Mouse (Mus musculus) heart, embryonic 12.5 days (tissue): ENCODE measurements around the gene Fgl2. TPM values are rescaled to one million over a fixed set of nuclear protein-coding genes. Genes with fewer than 3 reads are reported as not detected.
"Not testable (repeated sequence)": the region's sequence is repeated elsewhere in the genome, so short reads cannot be mapped to it uniquely, and the experiment has no call there.

ENCODE experiments used
- ATAC-seq: fragments of 200-750 bp; cut with Nextera tagmentation; 2 replicates; pipeline ENCODE4 v1.8.0; 2017; ENCODE audit warnings: moderate TSS enrichment, moderate library complexity; ENCODE audit not compliant: insufficient number of reproducible peaks, low FRiP score
- H3K27ac ChIP-seq: fragments of 300-500 bp; sonication (generic); 2 replicates; pipeline ENCODE4 v1.5.1; 2016; ENCODE audit warnings: mild to moderate bottlenecking, moderate library complexity; ENCODE audit not compliant: poor library complexity, severe bottlenecking
- H3K27me3 ChIP-seq: fragments of 300-500 bp; sonication (generic); replicated peaks from 2 replicates; pipeline ENCODE4 v1.6.1; 2016; ENCODE audit warnings: mild to moderate bottlenecking, moderate library complexity
- H3K36me3 ChIP-seq: fragments of 300-500 bp; sonication (generic); 2 replicates; pipeline ENCODE4 v1.6.1; 2016; ENCODE audit warnings: mild to moderate bottlenecking, moderate library complexity
- H3K4me1 ChIP-seq: fragments of 300-500 bp; sonication (generic); replicated peaks from 2 replicates; pipeline ENCODE4 v1.6.1; 2016; ENCODE audit warnings: mild to moderate bottlenecking
- H3K4me2 ChIP-seq: fragments of 300-500 bp; sonication (generic); 2 replicates; pipeline ENCODE4 v1.6.1; 2016; ENCODE audit warnings: mild to moderate bottlenecking, moderate library complexity
- H3K4me3 ChIP-seq: fragments of 300-500 bp; sonication (generic); 2 replicates; pipeline ENCODE4 v1.5.1; 2016; ENCODE audit warnings: mild to moderate bottlenecking
- H3K9ac ChIP-seq: fragments of 300-500 bp; sonication (generic); 2 replicates; pipeline ENCODE4 v1.6.1; 2016; ENCODE audit warnings: mild to moderate bottlenecking, moderate library complexity
- H3K9me3 ChIP-seq: fragments of 300-500 bp; sonication (generic); replicated peaks from 2 replicates; pipeline ENCODE4 v1.6.1; 2016; ENCODE audit warnings: mild to moderate bottlenecking, moderate library complexity
- WGBS: fragments of 180-500 bp; shearing (Covaris S2); methylation state at CpG from one replicate; pipeline ENCODE4 v1.1.7; 2016; 5-methylcytosine and 5-hydroxymethylcytosine counted together
- polyA plus RNA-seq: library from polyadenylated mRNA; unstranded; fragments of >200 nt; fragmentation: Nextera tagmentation; extraction: Ambion mirVana; gene quantifications from 2 replicates; pipeline ENCODE4 v1.2.1, GENCODE M21; 2016

Gene Fgl2
- polyA plus RNA-seq: 34.2 and 35.3 TPM in 2 replicates

- 0 out of 2 replicates have a peak, but pooled peaks cover 9% of the 10 kb centered on the region for H3K4me1 ChIP-seq
- H3K9me3 ChIP-seq: no peaks in the 10 kb centered on the region
- peak; percentile 81 for ATAC-seq
- 4% methylated on average over 31 of the region's 31 CpGs for WGBS
- H3K4me3 ChIP-seq: peak within 1 kb of the TSS; percentile 62
- no peaks in the 10 kb centered on the region for H3K36me3 ChIP-seq
- H3K27me3 ChIP-seq: no peaks in the 10 kb centered on the region
- H3K9ac ChIP-seq: peak within 1 kb of the TSS; percentile 71
- peak within 1 kb of the TSS; percentile 77 for H3K4me2 ChIP-seq
- H3K27ac ChIP-seq: peak within 1 kb of the TSS; percentile 75
Measured at GRCm38 (mm10) chr5:21372493-21373179, at the start of gene Fgl2. Gene Fgl2, plus strand, starts transcription at chr5:21372642.

GRCm38 (mm10) chr5:21326494-21326893 is 45.9 kb upstream of the Fgl2 start:
- Histone ChIP-seq H3K36me3 (no peaks in the 10 kb centered on the region), H3K4me1 (peaks cover 32% of the 10 kb centered on the region), H3K4me3 (no peak overlapping the region), H3K9me3 (no peaks in the 10 kb centered on the region), H3K27me3 (no peaks in the 10 kb centered on the region), H3K4me2 (no peak overlapping the region), H3K27ac (no peak overlapping the region), H3K9ac (no peak overlapping the region)
- ATAC-seq: no peak
- WGBS: 9% methylated on average over 1 of the region's 1 CpGs

- Histone ChIP-seq H3K9me3 (no peaks in the 10 kb centered on the region), H3K9ac (no peak overlapping the region), H3K27me3 (no peaks in the 10 kb centered on the region), H3K4me2 (no peak overlapping the region), H3K36me3 (no peaks in the 10 kb centered on the region), H3K27ac (peak overlapping the region; percentile 100), H3K4me1 (peaks cover 44% of the 10 kb centered on the region), H3K4me3 (no peak overlapping the region)
- 70% methylated on average over 1 of the region's 1 CpGs for WGBS
- ATAC-seq: no peak
Measured at GRCm38 (mm10) chr5:21328560-21328959, 43.9 kb upstream of the Fgl2 start.

GRCm38 (mm10) chr5:21329672-21330665 is 42.5 kb upstream of the Fgl2 start:
- Histone ChIP-seq H3K27me3 (no peaks in the 10 kb centered on the region), H3K4me1 (peaks cover 44% of the 10 kb centered on the region), H3K4me2 (peak overlapping the region; percentile 51), H3K9ac (peak overlapping the region; percentile 64), H3K27ac (peak overlapping the region; percentile 100), H3K4me3 (no peak overlapping the region), H3K9me3 (peaks cover 4% of the 10 kb centered on the region; the same call in 1 of the 2 replicates), H3K36me3 (no peaks in the 10 kb centered on the region)
- peak; percentile 88 for ATAC-seq
- WGBS: 32% methylated on average over 11 of the region's 11 CpGs

GRCm38 (mm10) chr5:21331656-21332055 is 40.8 kb upstream of the Fgl2 start:
- Histone ChIP-seq H3K4me2 (no peak overlapping the region), H3K27ac (peak overlapping the region; percentile 80), H3K9me3 (peaks cover 4% of the 10 kb centered on the region; the same call in 1 of the 2 replicates), H3K4me1 (peaks cover 40% of the 10 kb centered on the region), H3K36me3 (no peaks in the 10 kb centered on the region), H3K4me3 (no peak overlapping the region), H3K9ac (no peak overlapping the region), H3K27me3 (no peaks in the 10 kb centered on the region)
- peak; percentile 68; the same call in 1 of the 2 replicates for ATAC-seq
- WGBS: 40% methylated on average over 5 of the region's 5 CpGs

GRCm38 (mm10) chr5:21332119-21332518 is 40.3 kb upstream of the Fgl2 start:
- Histone ChIP-seq H3K4me3 (no peak overlapping the region), H3K36me3 (no peaks in the 10 kb centered on the region), H3K27ac (peak overlapping the region; percentile 80), H3K27me3 (no peaks in the 10 kb centered on the region), H3K9me3 (peaks cover 4% of the 10 kb centered on the region; the same call in 1 of the 2 replicates), H3K4me2 (no peak overlapping the region), H3K9ac (no peak overlapping the region), H3K4me1 (peaks cover 40% of the 10 kb centered on the region)
- no peak for ATAC-seq
- WGBS: 69% methylated on average over 1 of the region's 1 CpGs

GRCm38 (mm10) chr5:21342265-21342664 is 30.2 kb upstream of the Fgl2 start:
- not testable (repeated sequence) for H3K4me1 ChIP-seq, H3K9me3 ChIP-seq, ATAC-seq, H3K9ac ChIP-seq, H3K36me3 ChIP-seq, H3K4me3 ChIP-seq, H3K27ac ChIP-seq, H3K27me3 ChIP-seq, H3K4me2 ChIP-seq

- Histone ChIP-seq H3K27ac (no peak overlapping the region), H3K36me3 (no peaks in the 10 kb centered on the region), H3K9ac (no peak overlapping the region), H3K9me3 (no peaks in the 10 kb centered on the region), H3K27me3 (no peaks in the 10 kb centered on the region), H3K4me3 (no peak overlapping the region), H3K4me2 (no peak overlapping the region), H3K4me1 (peaks cover 5% of the 10 kb centered on the region)
- ATAC-seq: no peak
- 68% methylated on average over 7 of the region's 7 CpGs for WGBS
Measured at GRCm38 (mm10) chr5:21348366-21348765, 24.1 kb upstream of the Fgl2 start.

GRCm38 (mm10) chr5:21351678-21352077 is 20.8 kb upstream of the Fgl2 start:
- Histone ChIP-seq H3K36me3 (no peaks in the 10 kb centered on the region), H3K4me1 (peaks cover 16% of the 10 kb centered on the region), H3K4me2 (no peak overlapping the region), H3K27me3 (no peaks in the 10 kb centered on the region), H3K9me3 (no peaks in the 10 kb centered on the region), H3K4me3 (no peak overlapping the region), H3K27ac (no peak overlapping the region), H3K9ac (no peak overlapping the region)
- ATAC-seq: no peak

- WGBS: 74% methylated on average over 3 of the region's 3 CpGs
Measured at GRCm38 (mm10) chr5:21358648-21359047, 13.8 kb upstream of the Fgl2 start.

GRCm38 (mm10) chr5:21363343-21363742 is 9.1 kb upstream of the Fgl2 start:
- no peaks in the 10 kb centered on the region for H3K27me3 ChIP-seq
- H3K9me3 ChIP-seq: no peaks in the 10 kb centered on the region
- 71% methylated on average over 3 of the region's 3 CpGs for WGBS
- no peak for ATAC-seq
- no peak overlapping the region for H3K4me2 ChIP-seq
- H3K27ac ChIP-seq: no peak overlapping the region
- no peaks in the 10 kb centered on the region for H3K36me3 ChIP-seq
- no peaks in the 10 kb centered on the region for H3K4me1 ChIP-seq
- no peak overlapping the region for H3K4me3 ChIP-seq
- H3K9ac ChIP-seq: no peak overlapping the region

More at GRCm38 (mm10) chr5:21358648-21359047, 13.8 kb upstream of the Fgl2 start:
- no peak overlapping the region for H3K27ac ChIP-seq
- H3K27me3 ChIP-seq: no peaks in the 10 kb centered on the region
- peaks cover 8% of the 10 kb centered on the region; the same call in 1 of the 2 replicates for H3K4me1 ChIP-seq
- no peak overlapping the region for H3K9ac ChIP-seq
- ATAC-seq: no peak
- no peaks in the 10 kb centered on the region for H3K36me3 ChIP-seq
- no peak overlapping the region for H3K4me2 ChIP-seq
- H3K9me3 ChIP-seq: no peaks in the 10 kb centered on the region
- H3K4me3 ChIP-seq: no peak overlapping the region
